Mouse (Mus musculus): ENCODE measurements around the gene Gm10306. TPM values are rescaled to one million over a fixed set of nuclear protein-coding genes. Genes with fewer than 3 reads are reported as not detected.

The Gm10306 gene
- polyA plus RNA-seq, 1 experiment, result not detected

- Histone ChIP-seq H3K9ac (ENCODE audit: low read depth, poor library complexity, severe bottlenecking) (peak overlapping the region; percentile 79), H3K4me3 (ENCODE audit: low read depth, low read length) (peak overlapping the region; percentile 95), H3K27me3 (ENCODE audit: control insufficient read depth, insufficient read depth, low read length, poor library complexity, severe bottlenecking) (no peaks in the 10 kb centered on the region), H3K36me3 (ENCODE audit: control insufficient read depth, insufficient read depth, low read length, poor library complexity, severe bottlenecking) (peaks cover 7% of the 10 kb centered on the region; the same call in 1 of the 2 replicates), H3K4me1 (ENCODE audit: control insufficient read depth, insufficient read depth, low read length) (no peaks in the 10 kb centered on the region), H3K27ac (ENCODE audit: insufficient read depth, low read length) (peak overlapping the region; percentile 22), H3K9me3 (replicated peaks; ENCODE audit: control insufficient read depth, insufficient read depth, low read length, poor library complexity, severe bottlenecking) (no peaks in the 10 kb centered on the region)
- TF ChIP-seq POLR2A (IDR thresholded peaks at IDR 0.05; ENCODE audit: insufficient read depth, low read length) (no peak), EP300 (IDR thresholded peaks at IDR 0.05; ENCODE audit: insufficient read depth, low read depth, low read length) (no peak), CTCF (IDR thresholded peaks at IDR 0.05; ENCODE audit: low read depth, low read length) (no peak)
Measured at GRCm38 (mm10) chr4:94602496-94603030, 46.2 kb downstream of the Gm10306 start.

DNA sequence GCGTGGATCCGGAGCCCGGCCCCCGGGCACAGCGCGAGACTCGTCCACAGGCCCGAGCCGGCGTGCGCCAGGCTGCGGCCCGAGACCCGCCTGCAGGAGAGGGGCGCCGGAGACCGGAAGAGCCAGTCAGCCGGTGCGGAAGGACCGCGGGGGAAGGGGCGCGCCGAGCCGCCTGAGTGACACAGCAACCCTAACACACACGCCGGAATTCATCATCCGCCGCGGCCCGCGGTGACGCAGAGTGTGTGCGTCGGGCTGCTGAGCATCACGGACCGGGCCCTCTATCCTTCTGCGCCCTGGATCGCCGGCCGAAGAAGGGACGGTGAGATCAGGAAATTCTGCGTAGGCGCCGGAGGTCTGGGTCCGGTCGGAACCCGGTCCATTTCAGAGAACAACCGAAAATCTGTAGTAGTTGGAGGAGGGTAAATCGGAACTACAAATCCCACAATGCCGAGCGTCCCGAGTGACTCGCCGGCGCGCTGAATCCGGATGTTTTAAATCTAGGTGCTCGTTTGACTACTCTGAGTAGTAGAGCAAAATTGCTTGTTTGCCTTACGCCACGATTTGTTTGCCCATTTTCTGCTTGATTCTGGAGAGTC, 46.8 kb downstream of the Gm10306 start, which contains the start of gene Plaa:
Plaa (minus strand) TSS at position 214 of the 599 bp plus-strand sequence.
- Histone ChIP-seq H3K4me1 (ENCODE audit: control insufficient read depth, insufficient read depth, low read length) (no peaks in the 10 kb centered on the region), H3K36me3 (ENCODE audit: control insufficient read depth, insufficient read depth, low read length, poor library complexity, severe bottlenecking) (peaks cover 3% of the 10 kb centered on the region; the same call in 1 of the 2 replicates), H3K9ac (ENCODE audit: low read depth, poor library complexity, severe bottlenecking) (peak within 1 kb of the TSS; percentile 79), H3K27ac (ENCODE audit: insufficient read depth, low read length) (peak within 1 kb of the TSS; percentile 58), H3K27me3 (ENCODE audit: control insufficient read depth, insufficient read depth, low read length, poor library complexity, severe bottlenecking) (no peaks in the 10 kb centered on the region), H3K9me3 (replicated peaks; ENCODE audit: control insufficient read depth, insufficient read depth, low read length, poor library complexity, severe bottlenecking) (no peaks in the 10 kb centered on the region), H3K4me3 (ENCODE audit: low read depth, low read length) (peak within 1 kb of the TSS; percentile 95)
- no peak for TF ChIP-seq POLR2A (IDR thresholded peaks at IDR 0.05; ENCODE audit: insufficient read depth, low read length)
- TF ChIP-seq EP300 (IDR thresholded peaks at IDR 0.05; ENCODE audit: insufficient read depth, low read depth, low read length), result peak; percentile 59; the same call in 1 of the 2 replicates

DNA sequence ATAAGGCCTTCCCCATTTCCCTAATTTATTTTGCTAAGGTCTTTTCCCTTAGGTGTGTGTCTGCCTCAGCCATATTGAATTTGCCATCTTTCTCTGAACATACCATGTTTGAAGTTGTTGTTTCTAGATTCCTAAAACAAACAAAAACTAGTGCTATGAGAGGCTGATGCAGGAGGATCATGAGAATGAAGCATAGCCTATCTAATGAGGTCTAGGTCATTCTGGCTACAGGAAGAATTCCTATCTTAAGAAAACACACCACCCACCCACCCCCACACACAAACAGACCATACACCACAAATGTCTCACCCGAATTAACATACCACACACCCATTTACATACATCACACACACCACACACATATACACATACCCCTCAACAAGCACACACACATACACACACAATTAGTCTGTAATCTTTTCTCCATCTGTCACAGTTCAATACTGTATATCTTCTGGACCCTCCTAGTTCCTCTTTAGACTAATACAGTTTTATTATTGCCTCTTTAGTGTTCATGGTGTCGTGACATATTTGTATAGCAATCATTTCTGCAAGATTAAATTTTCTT, 48.2 kb downstream of the Gm10306 start:
- no peaks in the 10 kb centered on the region for H3K4me1 ChIP-seq (ENCODE audit: control insufficient read depth, insufficient read depth, low read length)
- H3K9me3 ChIP-seq (replicated peaks; ENCODE audit: control insufficient read depth, insufficient read depth, low read length, poor library complexity, severe bottlenecking), result no peaks in the 10 kb centered on the region
- no peaks in the 10 kb centered on the region for H3K27me3 ChIP-seq (ENCODE audit: control insufficient read depth, insufficient read depth, low read length, poor library complexity, severe bottlenecking)
- peak overlapping the region; percentile 79; the same call in 1 of the 2 replicates for H3K9ac ChIP-seq (ENCODE audit: low read depth, poor library complexity, severe bottlenecking)
- no peak overlapping the region for H3K4me3 ChIP-seq (ENCODE audit: low read depth, low read length)
- TF ChIP-seq CTCF (IDR thresholded peaks at IDR 0.05; ENCODE audit: low read depth, low read length), result no peak
- TF ChIP-seq EP300 (IDR thresholded peaks at IDR 0.05; ENCODE audit: insufficient read depth, low read depth, low read length), result no peak
- TF ChIP-seq POLR2A (IDR thresholded peaks at IDR 0.05; ENCODE audit: insufficient read depth, low read length), result no peak
- H3K36me3 ChIP-seq (ENCODE audit: control insufficient read depth, insufficient read depth, low read length, poor library complexity, severe bottlenecking), result peaks cover 3% of the 10 kb centered on the region; the same call in 1 of the 2 replicates
- H3K27ac ChIP-seq (ENCODE audit: insufficient read depth, low read length), result no peak overlapping the region

DNA sequence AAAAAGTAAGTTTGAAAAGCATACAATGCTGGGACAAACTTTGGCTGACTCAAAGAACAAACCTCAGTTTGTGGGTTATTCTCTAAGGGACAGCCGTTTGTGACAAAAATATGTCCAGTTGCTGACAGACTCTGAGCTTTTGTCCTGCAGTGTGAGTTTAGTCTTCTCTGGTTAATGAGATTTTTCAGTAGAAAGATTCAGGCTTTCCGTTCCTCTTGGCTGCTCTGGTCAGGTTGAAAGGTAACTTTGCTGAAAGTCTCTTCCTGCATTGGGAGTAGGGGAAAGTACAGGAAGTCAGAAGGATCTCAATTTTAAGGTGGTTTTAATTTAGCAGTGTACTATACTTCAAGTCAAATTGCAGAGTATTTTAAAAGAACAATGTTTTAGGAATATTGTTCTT, 49.2 kb downstream of the Gm10306 start:
- TF ChIP-seq CTCF (IDR thresholded peaks at IDR 0.05; ENCODE audit: low read depth, low read length) (no peak), EP300 (IDR thresholded peaks at IDR 0.05; ENCODE audit: insufficient read depth, low read depth, low read length) (no peak), POLR2A (IDR thresholded peaks at IDR 0.05; ENCODE audit: insufficient read depth, low read length) (no peak)
- Histone ChIP-seq H3K4me1 (ENCODE audit: control insufficient read depth, insufficient read depth, low read length) (no peaks in the 10 kb centered on the region), H3K9me3 (replicated peaks; ENCODE audit: control insufficient read depth, insufficient read depth, low read length, poor library complexity, severe bottlenecking) (no peaks in the 10 kb centered on the region), H3K27ac (ENCODE audit: insufficient read depth, low read length) (no peak overlapping the region), H3K4me3 (ENCODE audit: low read depth, low read length) (no peak overlapping the region), H3K9ac (ENCODE audit: low read depth, poor library complexity, severe bottlenecking) (no peak overlapping the region), H3K27me3 (ENCODE audit: control insufficient read depth, insufficient read depth, low read length, poor library complexity, severe bottlenecking) (no peaks in the 10 kb centered on the region), H3K36me3 (ENCODE audit: control insufficient read depth, insufficient read depth, low read length, poor library complexity, severe bottlenecking) (peaks cover 3% of the 10 kb centered on the region; the same call in 1 of the 2 replicates)

Other genes with a start within 250 kb of the Gm10306 start
- gene Caap1, start 250 bp downstream of the Gm10306 start, polyA plus RNA-seq (2011; ENCODE audit: insufficient read depth, insufficient read length, low read depth, missing spikeins), result 25.2 and 28.8 TPM in 2 replicates
- 150 and 157 TPM in 2 replicates for gene Plaa, start 46.7 kb downstream of the Gm10306 start, polyA plus RNA-seq (2011; ENCODE audit: insufficient read depth, insufficient read length, low read depth, missing spikeins)
- 15.0 and 15.1 TPM in 2 replicates for gene Ift74, start 57.9 kb downstream of the Gm10306 start, polyA plus RNA-seq (2011; ENCODE audit: insufficient read depth, insufficient read length, low read depth, missing spikeins)
- not detected in 2 replicates for gene Lrrc19, start 93.6 kb downstream of the Gm10306 start, polyA plus RNA-seq (2011; ENCODE audit: insufficient read depth, insufficient read length, low read depth, missing spikeins)
- gene Tek, start 182.7 kb downstream of the Gm10306 start, polyA plus RNA-seq (2011; ENCODE audit: insufficient read depth, insufficient read length, low read depth, missing spikeins), result 3.1 and 3.8 TPM in 2 replicates

Measured in ES-Bruce4 (cell line).